Mouse (Mus musculus) forebrain, embryonic 10.5 days (tissue): ENCODE results near the gene Arl15. TPM values are rescaled to one million over a fixed set of nuclear protein-coding genes. Genes with fewer than 3 reads are reported as not detected.

Source experiments
- DNase-seq: peaks from one replicate; pipeline ENCODE4 v3.0.0-alpha.2; 2017; ENCODE audit warnings: low spot score; ENCODE audit errors: extremely low spot score
- H3K27ac ChIP-seq: fragments of 300-500 bp; sonication (generic); 2 replicates; pipeline ENCODE4 v1.5.1; 2016; ENCODE audit warnings: mild to moderate bottlenecking
- H3K27me3 ChIP-seq: fragments of 300-500 bp; sonication (generic); 2 replicates; pipeline ENCODE4 v1.6.1; 2016; ENCODE audit warnings: mild to moderate bottlenecking; ENCODE audit not compliant: poor library complexity, severe bottlenecking
- H3K36me3 ChIP-seq: fragments of 300-500 bp; sonication (generic); replicated peaks from 2 replicates; pipeline ENCODE4 v1.6.1; 2016; ENCODE audit warnings: mild to moderate bottlenecking, moderate library complexity
- H3K4me1 ChIP-seq: fragments of 300-500 bp; sonication (generic); 2 replicates; pipeline ENCODE4 v1.6.1; 2016
- H3K4me3 ChIP-seq: fragments of 300-500 bp; sonication (generic); 2 replicates; pipeline ENCODE4 v1.5.1; 2016; ENCODE audit warnings: mild to moderate bottlenecking, moderate library complexity
- H3K9me3 ChIP-seq: fragments of 300-500 bp; sonication (generic); 2 replicates; pipeline ENCODE4 v1.6.1; 2016; ENCODE audit warnings: mild to moderate bottlenecking, moderate library complexity
- WGBS: fragments of 180-500 bp; shearing (Covaris S2); methylation state at CpG from one replicate; pipeline ENCODE4 v1.1.7; 2016; 5-methylcytosine and 5-hydroxymethylcytosine counted together
- polyA plus RNA-seq: library from polyadenylated mRNA; unstranded; fragments of >200 nt; fragmentation: Nextera tagmentation; extraction: Ambion mirVana; gene quantifications from 2 replicates; pipeline ENCODE4 v1.2.1, GENCODE M21; 2016

Gene Arl15
- polyA plus RNA-seq, 1 experiment from 2014 or later: 11.6 TPM

GRCm38 (mm10) chr13:114150856-114151697 lies 356.8 kb downstream of the Arl15 start:
- WGBS: 94% methylated on average over 16 of the region's 16 CpGs
- Histone ChIP-seq H3K9me3 (no peaks in the 10 kb centered on the region), H3K27ac (no peak overlapping the region), H3K27me3 (no peaks in the 10 kb centered on the region), H3K4me3 (no peak overlapping the region), H3K36me3 (peaks cover 7% of the 10 kb centered on the region), H3K4me1 (no peaks in the 10 kb centered on the region)
- DNase-seq: no peak

DNA sequence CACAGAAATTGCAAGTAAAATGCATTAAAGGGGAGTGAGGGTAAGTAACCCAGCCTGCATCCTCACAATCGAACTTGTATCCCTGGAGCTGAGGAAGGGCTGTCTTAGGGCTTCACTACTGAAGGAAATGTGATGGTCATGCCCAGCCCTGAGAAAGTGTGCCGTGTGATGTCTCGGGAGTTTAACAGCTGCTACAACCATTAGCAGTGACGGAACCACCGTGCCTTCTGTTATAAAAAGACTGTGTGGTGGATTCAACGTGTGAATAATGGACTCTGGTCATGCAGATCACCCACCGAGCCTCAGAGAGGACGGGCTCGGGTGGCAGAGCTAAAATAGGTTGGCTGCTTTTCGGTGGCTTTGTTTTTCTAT lies 357.4 kb downstream of the Arl15 start:
- H3K4me3 ChIP-seq: no peak overlapping the region
- H3K9me3 ChIP-seq: no peaks in the 10 kb centered on the region
- WGBS: 93% methylated on average over 10 of the region's 10 CpGs
- no peaks in the 10 kb centered on the region for H3K27me3 ChIP-seq
- H3K27ac ChIP-seq: no peak overlapping the region
- no peak for DNase-seq
- H3K4me1 ChIP-seq: no peaks in the 10 kb centered on the region
- peaks cover 7% of the 10 kb centered on the region for H3K36me3 ChIP-seq

GRCm38 (mm10) chr13:114156689-114157088 lies 362.4 kb downstream of the Arl15 start:
- no peak overlapping the region for H3K4me3 ChIP-seq
- 80% methylated on average over 12 of the region's 12 CpGs for WGBS
- no peaks in the 10 kb centered on the region for H3K4me1 ChIP-seq
- no peaks in the 10 kb centered on the region for H3K27me3 ChIP-seq
- no peak for DNase-seq
- H3K36me3 ChIP-seq: peaks cover 7% of the 10 kb centered on the region
- H3K9me3 ChIP-seq: no peaks in the 10 kb centered on the region
- no peak overlapping the region for H3K27ac ChIP-seq

DNA sequence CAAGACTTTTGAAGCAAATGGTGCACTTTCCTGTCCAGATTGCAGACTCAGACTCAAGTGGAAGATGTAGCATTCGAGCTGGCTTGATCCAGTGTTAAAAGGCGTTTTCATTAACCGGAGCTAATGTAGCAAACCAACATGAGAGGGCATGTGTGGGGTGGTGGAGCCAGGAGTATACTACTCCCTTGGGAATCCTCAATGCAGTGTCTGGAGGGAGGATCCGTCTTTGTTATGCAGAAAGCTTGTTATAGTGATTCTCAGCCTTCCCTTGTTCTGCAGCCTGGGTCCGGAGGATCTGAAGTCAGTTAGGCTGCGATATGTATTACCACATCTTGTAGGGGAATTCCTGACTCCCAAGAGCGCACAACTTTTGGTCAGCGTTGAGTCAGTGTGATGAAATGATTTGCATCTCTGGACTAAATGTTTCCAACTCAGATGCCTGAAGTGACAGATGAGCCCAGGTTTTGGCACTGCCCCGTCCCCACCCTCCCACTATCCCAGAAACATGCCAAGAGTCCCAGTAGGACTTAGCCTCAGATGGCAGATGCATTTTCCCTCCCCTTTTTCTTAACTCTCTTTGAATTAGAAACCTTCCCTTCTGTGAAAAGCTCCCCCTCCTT lies 363.9 kb downstream of the Arl15 start:
- WGBS: 85% methylated on average over 9 of the region's 9 CpGs
- Histone ChIP-seq H3K4me1 (no peaks in the 10 kb centered on the region), H3K36me3 (peaks cover 7% of the 10 kb centered on the region), H3K9me3 (no peaks in the 10 kb centered on the region), H3K27ac (no peak overlapping the region), H3K27me3 (no peaks in the 10 kb centered on the region), H3K4me3 (no peak overlapping the region)
- no peak for DNase-seq

GRCm38 (mm10) chr13:114159634-114160391 lies 365.5 kb downstream of the Arl15 start:
- WGBS: 85% methylated on average over 13 of the region's 13 CpGs
- no peak overlapping the region for H3K27ac ChIP-seq
- no peaks in the 10 kb centered on the region for H3K9me3 ChIP-seq
- DNase-seq: no peak
- H3K4me1 ChIP-seq: no peaks in the 10 kb centered on the region
- peaks cover 4% of the 10 kb centered on the region for H3K36me3 ChIP-seq
- no peak overlapping the region for H3K4me3 ChIP-seq
- H3K27me3 ChIP-seq: no peaks in the 10 kb centered on the region

GRCm38 (mm10) chr13:114162753-114163152 lies 368.4 kb downstream of the Arl15 start:
- Histone ChIP-seq H3K36me3 (no peaks in the 10 kb centered on the region), H3K9me3 (no peaks in the 10 kb centered on the region), H3K4me3 (no peak overlapping the region), H3K27me3 (no peaks in the 10 kb centered on the region), H3K4me1 (no peaks in the 10 kb centered on the region), H3K27ac (no peak overlapping the region)
- DNase-seq: no peak
- WGBS: 85% methylated on average over 4 of the region's 4 CpGs

DNA sequence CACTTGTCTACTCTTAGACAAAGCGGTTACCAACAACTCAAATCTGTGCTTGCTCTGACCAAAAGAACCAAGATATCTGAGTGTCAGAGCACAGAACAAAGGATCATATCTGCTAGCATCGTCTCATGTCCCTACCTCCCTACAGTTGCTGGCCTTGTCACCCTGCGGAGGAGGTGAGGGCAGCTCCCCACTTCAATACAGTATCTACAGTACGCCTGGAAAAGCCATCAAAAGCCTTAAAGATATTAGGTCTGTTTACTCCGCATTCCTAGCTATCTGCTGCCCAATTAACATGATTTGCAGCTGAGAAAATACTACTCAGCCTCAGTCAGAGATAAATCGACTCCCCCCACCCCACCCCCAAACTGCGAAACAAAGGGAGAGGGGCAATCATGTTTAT lies 371.3 kb downstream of the Arl15 start:
- Histone ChIP-seq H3K27me3 (no peaks in the 10 kb centered on the region), H3K27ac (no peak overlapping the region), H3K4me1 (no peaks in the 10 kb centered on the region), H3K9me3 (no peaks in the 10 kb centered on the region), H3K36me3 (no peaks in the 10 kb centered on the region), H3K4me3 (no peak overlapping the region)
- WGBS: 89% methylated on average over 7 of the region's 7 CpGs
- no peak for DNase-seq

DNA sequence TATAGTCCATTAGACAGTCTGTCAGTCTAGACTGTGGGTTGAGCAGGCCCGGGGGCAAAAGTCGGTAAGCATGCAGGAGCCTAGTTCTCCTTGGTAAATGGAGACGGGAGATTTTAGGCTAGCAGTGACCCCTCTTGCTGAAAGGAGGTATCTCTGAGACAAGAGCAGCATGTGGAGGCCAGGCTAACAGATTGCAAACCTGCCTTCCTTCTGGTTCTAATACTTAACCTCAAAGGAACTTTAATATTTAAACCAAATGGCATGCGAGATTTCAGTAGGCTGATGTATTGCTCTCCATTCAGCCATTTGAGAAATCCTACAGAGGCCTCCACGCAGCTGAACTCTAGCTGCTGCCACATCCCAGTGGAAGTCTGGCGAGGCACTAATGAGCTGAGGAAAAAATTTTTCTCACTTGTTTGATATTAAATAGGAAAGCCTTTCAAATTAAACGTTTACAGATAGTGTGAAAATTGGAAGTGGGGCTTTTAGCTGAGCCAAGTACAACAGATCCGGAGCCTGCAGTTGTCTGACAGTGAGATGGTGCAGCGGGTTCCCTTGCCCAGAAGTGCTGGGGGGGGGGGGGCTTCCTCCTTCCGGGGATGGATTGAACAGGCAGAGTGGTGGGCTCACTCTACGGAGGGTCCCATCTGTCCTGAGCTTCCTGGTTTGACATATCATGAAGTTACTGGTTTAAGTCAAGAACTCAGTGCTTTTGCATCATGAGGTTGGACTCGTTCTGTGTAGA lies 372.3 kb downstream of the Arl15 start:
- no peaks in the 10 kb centered on the region for H3K9me3 ChIP-seq
- H3K36me3 ChIP-seq: no peaks in the 10 kb centered on the region
- H3K27ac ChIP-seq: no peak overlapping the region
- 79% methylated on average over 12 of the region's 12 CpGs for WGBS
- no peaks in the 10 kb centered on the region for H3K4me1 ChIP-seq
- no peak for DNase-seq
- no peaks in the 10 kb centered on the region for H3K27me3 ChIP-seq
- H3K4me3 ChIP-seq: no peak overlapping the region

DNA sequence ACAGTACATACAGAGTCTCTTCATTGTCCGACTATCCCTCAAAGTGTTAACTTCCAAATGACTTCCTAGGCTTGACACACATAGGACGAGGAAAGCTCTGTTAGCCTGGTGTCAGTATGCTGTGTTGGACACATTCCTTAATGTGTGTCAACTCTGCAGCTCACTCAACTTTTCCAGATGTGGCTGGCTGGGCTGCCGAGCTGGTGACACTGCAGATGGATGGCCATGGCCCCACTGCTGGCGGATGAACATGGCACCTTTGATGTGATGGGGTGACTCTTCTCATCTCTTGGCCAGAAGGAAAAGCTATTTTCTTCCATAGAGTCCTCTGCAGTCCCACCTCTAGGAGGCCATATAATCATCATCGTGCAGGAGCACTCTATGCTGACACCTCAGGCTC lies 375.8 kb downstream of the Arl15 start:
- no peak for DNase-seq
- Histone ChIP-seq H3K27me3 (no peaks in the 10 kb centered on the region), H3K4me3 (no peak overlapping the region), H3K4me1 (no peaks in the 10 kb centered on the region), H3K9me3 (no peaks in the 10 kb centered on the region), H3K27ac (no peak overlapping the region), H3K36me3 (no peaks in the 10 kb centered on the region)
- WGBS: 89% methylated on average over 5 of the region's 5 CpGs

- no peak overlapping the region for H3K4me3 ChIP-seq
- H3K27ac ChIP-seq: no peak overlapping the region
- DNase-seq: no peak
- no peaks in the 10 kb centered on the region for H3K9me3 ChIP-seq
- no peaks in the 10 kb centered on the region for H3K27me3 ChIP-seq
- H3K36me3 ChIP-seq: no peaks in the 10 kb centered on the region
- 94% methylated on average over 5 of the region's 5 CpGs for WGBS
- no peaks in the 10 kb centered on the region for H3K4me1 ChIP-seq
Measured at GRCm38 (mm10) chr13:114171465-114171864, 377.2 kb downstream of the Arl15 start.

GRCm38 (mm10) chr13:114188107-114188506 lies 393.8 kb downstream of the Arl15 start:
- Histone ChIP-seq H3K4me1 (no peaks in the 10 kb centered on the region), H3K4me3 (no peak overlapping the region), H3K36me3 (no peaks in the 10 kb centered on the region), H3K9me3 (no peaks in the 10 kb centered on the region), H3K27ac (no peak overlapping the region), H3K27me3 (no peaks in the 10 kb centered on the region)
- DNase-seq: no peak
- whole genome bisulfite sequencing: 96% methylated on average over 7 of the region's 7 CpGs

GRCm38 (mm10) chr13:114188801-114189200 lies 394.5 kb downstream of the Arl15 start:
- Histone ChIP-seq H3K36me3 (no peaks in the 10 kb centered on the region), H3K9me3 (no peaks in the 10 kb centered on the region), H3K4me3 (no peak overlapping the region), H3K27ac (no peak overlapping the region), H3K4me1 (no peaks in the 10 kb centered on the region), H3K27me3 (no peaks in the 10 kb centered on the region)
- DNase-seq: no peak
- 91% methylated on average over 7 of the region's 7 CpGs for WGBS
